Mouse (Mus musculus) MEL (cell line): ENCODE measurements around the gene Wnt2b. TPM values are rescaled to one million over a fixed set of nuclear protein-coding genes. Genes with fewer than 3 reads are reported as not detected.

ENCODE experiments used
- DNase-seq: peaks from one replicate; pipeline ENCODE4 v3.0.0; 2011; ENCODE audit warnings: low read depth, low spot score
- H3K27ac ChIP-seq: 2 replicates; pipeline ENCODE4 v1.5.1; 2012; ENCODE audit warnings: low read depth, mild to moderate bottlenecking, control low read depth, low read length, moderate library complexity; ENCODE audit not compliant: control insufficient read depth
- H3K27me3 ChIP-seq, 2 experiments: fragments of 150-350 bp in 1 of 2; sonication (generic) in 1 of 2; 2 replicates each; pipeline ENCODE4 v1.6.1; 2012; ENCODE audit warnings: low read length in 2 of 2, mild to moderate bottlenecking in 2 of 2, improper control_type of control experiment in 1 of 2, moderate library complexity in 1 of 2; ENCODE audit not compliant: insufficient read depth in 2 of 2, control insufficient read depth in 1 of 2
- H3K36me3 ChIP-seq, 2 experiments: 2 replicates each; pipeline ENCODE4 v1.6.1; 2012 to 2014; ENCODE audit warnings: low read length in 2 of 2, improper control_type of control experiment in 1 of 2, inconsistent platforms in 1 of 2, mild to moderate bottlenecking in 1 of 2; ENCODE audit not compliant: insufficient read depth in 2 of 2, control insufficient read depth in 1 of 2
- H3K4me1 ChIP-seq, 2 experiments: fragments of 150-350 bp in 1 of 2; sonication (generic) in 1 of 2; 2 replicates each; pipeline ENCODE4 v1.6.1; 2012; ENCODE audit warnings: low read length in 2 of 2, improper control_type of control experiment in 1 of 2, mild to moderate bottlenecking in 1 of 2; ENCODE audit not compliant: insufficient read depth in 2 of 2, control insufficient read depth in 1 of 2
- H3K4me3 ChIP-seq, 2 experiments: fragments of 150-350 bp in 1 of 2; sonication (generic) in 1 of 2; 2 replicates each; pipeline ENCODE4 v1.5.1; 2012; ENCODE audit warnings: low read depth in 2 of 2, low read length in 2 of 2, mild to moderate bottlenecking in 2 of 2, moderate library complexity in 2 of 2, control low read depth in 1 of 2, improper control_type of control experiment in 1 of 2; ENCODE audit not compliant: control insufficient read depth in 1 of 2, insufficient read depth in 1 of 2
- H3K79me2 ChIP-seq: 2 replicates; pipeline ENCODE4 v1.6.1; 2012; ENCODE audit warnings: mild to moderate bottlenecking, low read length, moderate library complexity; ENCODE audit not compliant: control insufficient read depth, poor library complexity, insufficient read depth
- H3K9ac ChIP-seq: 2 replicates; pipeline ENCODE4 v1.6.1; 2012; ENCODE audit warnings: low read depth, mild to moderate bottlenecking, control low read depth, low read length, moderate library complexity; ENCODE audit not compliant: control insufficient read depth, poor library complexity, severe bottlenecking
- H3K9me3 ChIP-seq: fragments of 150-350 bp; sonication (generic); replicated peaks from 2 replicates; pipeline ENCODE4 v1.6.1; 2012; ENCODE audit warnings: mild to moderate bottlenecking, low read length, improper control_type of control experiment, moderate library complexity; ENCODE audit not compliant: insufficient read depth
- BHLHE40 ChIP-seq: IDR thresholded peaks from 2 replicates; pipeline ENCODE4 v1.6.1; 2012; ENCODE audit warnings: low read depth, mild to moderate bottlenecking, inconsistent platforms, low read length, improper control_type of control experiment, borderline replicate concordance
- CHD1 ChIP-seq: IDR thresholded peaks from 2 replicates; pipeline ENCODE4 v1.6.1; 2012; ENCODE audit warnings: low read depth, mild to moderate bottlenecking, inconsistent platforms, low read length, improper control_type of control experiment
- E2F4 ChIP-seq: IDR thresholded peaks from 2 replicates; pipeline ENCODE4 v1.6.1; 2011; ENCODE audit warnings: low read depth, low read length, improper control_type of control experiment, borderline replicate concordance
- ELF1 ChIP-seq: IDR thresholded peaks from 2 replicates; pipeline ENCODE4 v1.6.1; 2014; ENCODE audit warnings: low read depth, mild to moderate bottlenecking, inconsistent platforms, low read length, improper control_type of control experiment, moderate library complexity
- GABPA ChIP-seq: IDR thresholded peaks from 2 replicates; pipeline ENCODE4 v1.6.1; 2012; ENCODE audit warnings: low read depth, mild to moderate bottlenecking, inconsistent platforms, low read length, improper control_type of control experiment, moderate library complexity
- GATA1 ChIP-seq: IDR thresholded peaks from 2 replicates; pipeline ENCODE4 v1.6.1; 2011; ENCODE audit warnings: low read depth, low read length, improper control_type of control experiment
- HCFC1 ChIP-seq: IDR thresholded peaks from 2 replicates; pipeline ENCODE4 v1.6.1; 2012; ENCODE audit warnings: low read depth, mild to moderate bottlenecking, inconsistent platforms, low read length, improper control_type of control experiment, moderate library complexity
- JUND ChIP-seq: IDR thresholded peaks from 2 replicates; pipeline ENCODE4 v1.6.1; 2011; ENCODE audit warnings: low read depth, mild to moderate bottlenecking, improper control_type of control experiment, low read length
- MAZ ChIP-seq: IDR thresholded peaks from 2 replicates; pipeline ENCODE4 v1.6.1; 2012; ENCODE audit warnings: low read depth, mild to moderate bottlenecking, inconsistent platforms, low read length, improper control_type of control experiment
- MEF2A ChIP-seq: IDR thresholded peaks from 2 replicates; pipeline ENCODE4 v1.6.1; 2014; ENCODE audit warnings: low read depth, mild to moderate bottlenecking, inconsistent platforms, low read length, improper control_type of control experiment; ENCODE audit not compliant: poor library complexity, insufficient replicate concordance, severe bottlenecking; ENCODE audit errors: extremely low read depth
- MXI1 ChIP-seq: IDR thresholded peaks from 2 replicates; pipeline ENCODE4 v1.6.1; 2011; ENCODE audit warnings: mild to moderate bottlenecking, low read depth, low read length, improper control_type of control experiment
- POLR2AphosphoS5 ChIP-seq: IDR thresholded peaks from 2 replicates; pipeline ENCODE4 v1.6.1; 2012; ENCODE audit warnings: low read depth, borderline replicate concordance, mild to moderate bottlenecking, inconsistent platforms, low read length, moderate library complexity, mixed read lengths
- RAD21 ChIP-seq: IDR thresholded peaks from 2 replicates; pipeline ENCODE4 v1.6.1; 2011; ENCODE audit warnings: mild to moderate bottlenecking, low read depth, low read length, improper control_type of control experiment
- RCOR1 ChIP-seq: IDR thresholded peaks from 2 replicates; pipeline ENCODE4 v1.6.1; 2012; ENCODE audit warnings: low read depth, mild to moderate bottlenecking, inconsistent platforms, low read length, improper control_type of control experiment
- SMC3 ChIP-seq: IDR thresholded peaks from 2 replicates; pipeline ENCODE4 v1.6.1; 2011; ENCODE audit warnings: low read depth, low read length, improper control_type of control experiment
- TAL1 ChIP-seq: IDR thresholded peaks from 2 replicates; pipeline ENCODE4 v1.6.1; 2012; ENCODE audit warnings: mild to moderate bottlenecking, inconsistent platforms, low read length, moderate library complexity, mixed read lengths
- TBP ChIP-seq: IDR thresholded peaks from 2 replicates; pipeline ENCODE4 v1.8.0; 2011; ENCODE audit warnings: low read depth, low read length, improper control_type of control experiment
- TCF12 ChIP-seq: IDR thresholded peaks from 2 replicates; pipeline ENCODE4 v1.6.1; 2014; ENCODE audit warnings: low read depth, mild to moderate bottlenecking, inconsistent platforms, low read length, improper control_type of control experiment, moderate library complexity
- UBTF ChIP-seq: IDR thresholded peaks from 2 replicates; pipeline ENCODE4 v1.6.1; 2012; ENCODE audit warnings: low read depth, mild to moderate bottlenecking, inconsistent platforms, low read length, improper control_type of control experiment, moderate library complexity, borderline replicate concordance; ENCODE audit not compliant: insufficient read depth
- USF2 ChIP-seq, 2 experiments: IDR thresholded peaks; 2 replicates each; pipeline ENCODE4 v1.6.1; 2011 to 2012; ENCODE audit warnings: improper control_type of control experiment in 2 of 2, low read length in 2 of 2, borderline replicate concordance in 1 of 2, inconsistent platforms in 1 of 2, low read depth in 1 of 2, mild to moderate bottlenecking in 1 of 2; ENCODE audit not compliant: insufficient read depth in 1 of 2
- ZC3H11A ChIP-seq: IDR thresholded peaks from 2 replicates; pipeline ENCODE4 v1.6.1; 2012; ENCODE audit warnings: low read depth, mild to moderate bottlenecking, inconsistent platforms, low read length, improper control_type of control experiment
- ZKSCAN1 ChIP-seq: IDR thresholded peaks from 2 replicates; pipeline ENCODE4 v1.6.1; 2012; ENCODE audit warnings: low read depth, mild to moderate bottlenecking, inconsistent platforms, low read length, improper control_type of control experiment, moderate library complexity
- ZMIZ1 ChIP-seq: IDR thresholded peaks from 2 replicates; pipeline ENCODE4 v1.6.1; 2012; ENCODE audit warnings: low read depth, mild to moderate bottlenecking, inconsistent platforms, low read length, improper control_type of control experiment, moderate library complexity
- polyA plus RNA-seq, 2 experiments: library from polyadenylated mRNA; stranded (reverse) in 1 of 2; unstranded in 1 of 2; fragments of >175 nt in 1 of 2; fragments of >200 nt in 1 of 2; gene quantifications; 2 replicates each; pipeline versions ENCODE4 v1.2.1 to v1.2.4; 2012; ENCODE audit warnings: low replicate concordance in 2 of 2, low read depth in 1 of 2; ENCODE audit not compliant: insufficient read length in 2 of 2, insufficient read depth in 1 of 2, missing spikeins in 1 of 2
- total RNA-seq: library from RNA; depleted of rRNA; stranded (reverse); fragments of 300-350 nt; gene quantifications from 2 replicates; pipeline ENCODE4 v1.2.3, GENCODE M21; 2012

Gene Wnt2b
- total and polyA plus RNA-seq, 3 experiments: 0.31 TPM; not detected in 2

DNA sequence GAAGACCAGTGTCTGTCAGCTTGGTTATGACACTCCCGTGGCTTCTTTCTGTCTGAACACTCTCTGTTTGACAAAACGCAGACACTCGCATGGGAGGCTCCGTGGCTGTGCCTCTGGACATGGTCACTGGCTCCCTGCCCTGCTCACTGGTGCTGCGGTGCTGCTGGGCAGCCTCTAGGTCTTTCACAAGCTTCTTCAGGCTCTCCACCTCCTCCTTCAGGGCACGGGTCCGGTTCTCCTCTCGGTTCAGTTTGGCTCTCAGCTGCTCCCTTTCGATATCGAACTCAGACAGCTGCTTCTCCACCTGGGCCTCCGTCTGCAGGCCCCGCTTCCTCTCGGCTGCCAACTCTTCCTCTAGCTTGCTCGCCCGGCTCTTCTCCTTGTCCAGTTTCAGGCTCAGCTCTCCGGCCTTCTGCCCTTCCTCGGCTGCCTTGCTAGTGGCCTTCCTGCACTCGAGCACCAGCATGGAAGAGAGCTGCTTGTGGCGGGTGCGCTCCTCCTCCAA lies 43.9 kb upstream of the Wnt2b start:
- no peaks in the 10 kb centered on the region for H3K79me2 ChIP-seq
- DNase-seq: no peak
- no peaks in the 10 kb centered on the region for H3K9me3 ChIP-seq
- TF ChIP-seq GABPA (no peak), E2F4 (no peak), TBP (no peak), MXI1 (no peak)
- H3K4me1 ChIP-seq: no peaks in the 10 kb centered on the region
- no peaks in the 10 kb centered on the region; a peak in 1 of 4 replicates for H3K27me3 ChIP-seq
- H3K36me3 ChIP-seq: no peaks in the 10 kb centered on the region
- H3K4me3 ChIP-seq: no peak overlapping the region
- H3K27ac ChIP-seq: no peak overlapping the region
- no peak overlapping the region for H3K9ac ChIP-seq

DNA sequence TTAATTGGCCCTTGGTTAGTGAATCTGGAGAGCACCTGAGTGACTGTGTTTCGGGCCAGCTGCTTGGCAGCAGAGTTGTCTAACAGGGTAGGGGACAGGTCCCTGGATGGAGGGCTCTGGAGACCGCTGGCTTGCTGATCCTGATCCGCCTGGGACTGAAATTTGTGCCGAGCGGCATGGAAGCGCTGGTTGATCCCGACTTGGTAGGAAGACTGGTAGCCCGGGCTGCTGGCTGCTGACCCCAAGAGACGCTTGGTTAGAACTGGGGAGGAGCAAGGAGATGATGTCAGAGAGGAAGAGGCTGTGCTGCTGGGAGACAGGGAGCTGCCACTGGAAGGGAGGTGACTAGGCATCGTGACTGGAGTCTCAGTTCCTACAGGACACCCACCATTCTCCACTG lies 43.3 kb upstream of the Wnt2b start:
- H3K36me3 ChIP-seq: no peaks in the 10 kb centered on the region
- no peak overlapping the region for H3K9ac ChIP-seq
- no peaks in the 10 kb centered on the region for H3K4me1 ChIP-seq
- no peak overlapping the region for H3K4me3 ChIP-seq
- TF ChIP-seq CHD1 (no peak), JUND (no peak), BHLHE40 (no peak), MAZ (no peak), ZMIZ1 (no peak), SMC3 (no peak), ZC3H11A (no peak), RCOR1 (no peak), ZKSCAN1 (no peak), UBTF (no peak), POLR2AphosphoS5 (no peak), ELF1 (no peak), HCFC1 (no peak), GATA1 (no peak), USF2 (IDR thresholded peaks at IDR 0.05; ENCODE audit: borderline replicate concordance in 1 of 2, insufficient read depth in 1 of 2, low read depth in 1 of 2, low read length in 2 of 2) (no peak), TAL1 (no peak), RAD21 (no peak), MEF2A (no peak), TCF12 (no peak)
- no peak for DNase-seq
- no peaks in the 10 kb centered on the region for H3K9me3 ChIP-seq
- H3K27me3 ChIP-seq: no peaks in the 10 kb centered on the region; a peak in 1 of 4 replicates
- H3K27ac ChIP-seq: no peak overlapping the region
- no peaks in the 10 kb centered on the region for H3K79me2 ChIP-seq
